Mouse (Mus musculus) layer of hippocampus, adult 8-10 months (tissue): ENCODE measurements around the gene Cldn8. TPM values are rescaled to one million over a fixed set of nuclear protein-coding genes. Genes with fewer than 3 reads are reported as not detected.

Experiments
- DNase-seq, 2 experiments: peaks; one replicate each; pipeline ENCODE4 v3.0.0; 2022; ENCODE audit warnings: low spot score in 2 of 2
- total RNA-seq, 4 experiments: library from RNA; stranded (reverse); gene quantifications; 2 replicates each; pipeline ENCODE4 v1.2.4; 2022

The Cldn8 gene
- total RNA-seq, result not detected

- no peak for DNase-seq
Observed at GRCm38 (mm10) chr16:88563045-88563913, at the start of gene Cldn8. TSS of gene Cldn8 (minus strand) at chr16:88563183.

- no peak for DNase-seq
Observed at GRCm38 (mm10) chr16:88612712-88613111, 49.7 kb upstream of the Cldn8 start.

GRCm38 (mm10) chr16:88611922-88612321, 48.9 kb upstream of the Cldn8 start, which contains the start of gene Krtap24-1:
TSS of gene Krtap24-1 (minus strand) at chr16:88612279.
- DNase-seq, result no peak

GRCm38 (mm10) chr16:88604570-88604969, 41.6 kb upstream of the Cldn8 start:
- DNase-seq, result no peak

- no peak for DNase-seq
Observed at GRCm38 (mm10) chr16:88602464-88602863, 39.5 kb upstream of the Cldn8 start.

- DNase-seq, result no peak
Observed at GRCm38 (mm10) chr16:88600303-88600702, 37.3 kb upstream of the Cldn8 start.

GRCm38 (mm10) chr16:88599504-88600237, 36.7 kb upstream of the Cldn8 start:
- DNase-seq, result no peak

GRCm38 (mm10) chr16:88592758-88593157, 29.8 kb upstream of the Cldn8 start:
- DNase-seq, result no peak

GRCm38 (mm10) chr16:88583338-88583737, 20.4 kb upstream of the Cldn8 start:
- no peak for DNase-seq

- DNase-seq, result no peak
Observed at GRCm38 (mm10) chr16:88575885-88576679, 13.1 kb upstream of the Cldn8 start.

- DNase-seq, result no peak
Observed at GRCm38 (mm10) chr16:88572904-88573404, 10.0 kb upstream of the Cldn8 start.

- DNase-seq, result no peak
Observed at GRCm38 (mm10) chr16:88570136-88570535, 7.2 kb upstream of the Cldn8 start.

GRCm38 (mm10) chr16:88569732-88570131, 6.7 kb upstream of the Cldn8 start:
- no peak for DNase-seq

- DNase-seq, result no peak
Observed at GRCm38 (mm10) chr16:88569096-88569495, 6.1 kb upstream of the Cldn8 start.

GRCm38 (mm10) chr16:88561617-88562164, 1.3 kb downstream of the Cldn8 start:
- no peak for DNase-seq

GRCm38 (mm10) chr16:88542488-88542887, 20.5 kb downstream of the Cldn8 start:
- no peak for DNase-seq

GRCm38 (mm10) chr16:88539841-88540487, 23.0 kb downstream of the Cldn8 start:
- no peak for DNase-seq

GRCm38 (mm10) chr16:88511348-88511747, 51.6 kb downstream of the Cldn8 start:
- no peak for DNase-seq
